Mouse (Mus musculus) lung, embryonic 14.5 days (tissue): ENCODE results near the gene Zcchc14. TPM values are rescaled to one million over a fixed set of nuclear protein-coding genes. Genes with fewer than 3 reads are reported as not detected.
A peak's percentile ranks its signal among the peaks of the same experiment; 100 is the strongest.

Experiments used
- ATAC-seq: fragments of 200-750 bp; cut with Nextera tagmentation; 2 replicates; pipeline ENCODE4 v1.8.0; 2017; ENCODE audit warnings: mild to moderate bottlenecking, moderate TSS enrichment, moderate library complexity; ENCODE audit not compliant: insufficient read depth
- DNase-seq: peaks from one replicate; pipeline ENCODE4 v3.0.0-alpha.2; 2015
- H3K27ac ChIP-seq: fragments of 300-500 bp; sonication (generic); 2 replicates; pipeline ENCODE4 v1.5.1; 2014; ENCODE audit warnings: low read depth, mild to moderate bottlenecking, moderate library complexity
- H3K27me3 ChIP-seq: fragments of 300-500 bp; sonication (generic); 2 replicates; pipeline ENCODE4 v1.6.1; 2014; ENCODE audit warnings: low read length, control low read depth; ENCODE audit not compliant: insufficient read depth
- H3K36me3 ChIP-seq: fragments of 300-500 bp; sonication (generic); 2 replicates; pipeline ENCODE4 v1.6.1; 2014; ENCODE audit warnings: control low read depth; ENCODE audit not compliant: insufficient read depth
- H3K4me1 ChIP-seq: fragments of 300-500 bp; sonication (generic); 2 replicates; pipeline ENCODE4 v1.6.1; 2014; ENCODE audit warnings: antibody characterized with exemption, control low read depth; ENCODE audit not compliant: insufficient read depth
- H3K4me2 ChIP-seq: fragments of 300-500 bp; sonication (generic); 2 replicates; pipeline ENCODE4 v1.6.1; 2014; ENCODE audit warnings: mild to moderate bottlenecking
- H3K4me3 ChIP-seq: fragments of 300-500 bp; sonication (generic); 2 replicates; pipeline ENCODE4 v1.5.1; 2014; ENCODE audit warnings: low read depth, low read length
- H3K9ac ChIP-seq: fragments of 300-500 bp; sonication (generic); 2 replicates; pipeline ENCODE4 v1.6.1; 2014
- H3K9me3 ChIP-seq: fragments of 300-500 bp; sonication (generic); 2 replicates; pipeline ENCODE4 v1.6.1; 2016; ENCODE audit warnings: low read depth, low read length, control low read depth
- CTCF ChIP-seq: IDR thresholded peaks from 2 replicates; pipeline ENCODE4 v1.5.1; 2016; ENCODE audit warnings: antibody characterized with exemption, low read depth
- WGBS: fragments of 180-500 bp; shearing (Covaris S2); extraction: QIAGEN DNeasy Blood & Tissue Kit; methylation state at CpG from one replicate; pipeline ENCODE4 v1.1.7; 2014; 5-methylcytosine and 5-hydroxymethylcytosine counted together
- polyA plus RNA-seq: library from polyadenylated mRNA; unstranded; fragments of >200 nt; fragmentation: Nextera tagmentation; extraction: Ambion mirVana; gene quantifications from 2 replicates; pipeline ENCODE4 v1.2.1, GENCODE M21; 2014

The Zcchc14 gene
- polyA plus RNA-seq, 1 experiment from 2014 or later: 25.0 TPM

DNA sequence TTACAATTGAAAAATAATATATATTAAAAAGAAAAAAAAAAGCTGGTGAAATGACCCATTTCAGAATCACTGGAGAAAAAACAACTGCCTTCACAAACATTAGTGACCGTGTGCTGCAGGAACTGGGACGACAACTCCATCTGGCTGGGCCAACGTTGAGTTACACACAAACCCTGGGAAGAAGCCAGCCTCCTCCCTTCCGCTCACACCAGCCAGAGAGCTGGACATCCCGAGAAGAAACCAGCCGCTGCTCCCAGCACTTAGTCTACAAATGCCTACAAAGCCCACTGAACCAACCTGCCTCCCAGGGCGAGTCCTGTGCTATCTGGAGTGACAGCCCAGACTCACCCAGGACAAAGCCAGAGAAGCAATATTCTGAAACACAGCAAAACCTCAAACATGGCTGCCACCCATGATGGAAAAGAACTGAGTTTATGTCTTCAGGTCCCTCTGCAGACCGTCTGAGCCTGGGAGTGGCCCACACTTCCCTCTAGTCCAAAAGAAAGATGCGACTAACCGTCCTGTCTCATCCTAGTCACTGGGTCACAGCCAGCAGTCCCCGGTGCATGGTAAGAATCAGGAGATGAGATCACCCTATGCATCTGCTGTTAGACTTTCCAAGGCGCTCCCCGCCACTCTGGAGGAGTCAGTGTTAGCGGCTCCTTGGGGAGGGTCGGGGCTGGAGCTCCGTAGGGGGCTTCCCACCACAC lies 90.9 kb downstream of the Zcchc14 start:
- Histone ChIP-seq H3K36me3 (peaks cover 25% of the 10 kb centered on the region; the same call in 1 of the 2 replicates), H3K27ac (no peak overlapping the region), H3K27me3 (no peaks in the 10 kb centered on the region), H3K4me2 (no peak overlapping the region), H3K4me1 (no peaks in the 10 kb centered on the region), H3K9ac (no peak overlapping the region), H3K9me3 (no peaks in the 10 kb centered on the region), H3K4me3 (no peak overlapping the region)
- ATAC-seq (no peak), DNase-seq (peak; percentile 35)
- no peak for TF ChIP-seq CTCF
- 70% methylated on average over 16 of the region's 16 CpGs for WGBS

DNA sequence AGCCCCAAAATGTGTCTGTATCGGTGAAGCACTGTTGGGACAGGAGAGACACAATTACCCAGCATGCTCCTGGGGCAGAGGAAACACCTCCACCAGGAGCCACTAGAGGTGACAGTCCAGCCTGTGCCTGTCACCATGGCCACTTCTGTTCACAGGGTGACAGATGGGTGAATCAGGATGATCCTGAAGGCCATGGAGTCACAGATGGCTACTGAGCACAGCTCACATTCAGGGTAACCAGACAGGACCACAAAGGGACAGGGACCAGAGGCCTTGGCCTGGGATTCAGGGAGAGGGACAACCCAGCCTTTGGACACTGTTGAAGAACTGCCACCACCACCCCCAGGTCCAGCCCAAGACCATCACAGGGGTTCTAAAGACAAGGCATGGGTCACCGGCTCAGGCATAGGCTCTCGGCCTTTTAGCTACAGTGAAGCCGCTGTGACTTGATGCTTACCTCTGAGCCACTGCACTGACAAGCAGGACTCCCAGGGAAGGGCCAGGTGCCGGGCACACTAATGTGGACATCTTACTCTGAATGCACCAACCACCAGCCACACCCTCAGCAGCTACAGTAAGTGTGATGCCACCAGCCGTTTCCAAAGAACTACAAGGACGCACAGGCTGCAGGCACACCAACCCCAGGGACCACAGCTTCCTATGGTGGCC lies 92.1 kb downstream of the Zcchc14 start:
- 90% methylated on average over 7 of the region's 7 CpGs for WGBS
- no peak for TF ChIP-seq CTCF
- no peak overlapping the region for H3K9ac ChIP-seq
- no peak overlapping the region for H3K27ac ChIP-seq
- no peaks in the 10 kb centered on the region for H3K27me3 ChIP-seq
- DNase-seq (no peak), ATAC-seq (no peak)
- H3K36me3 ChIP-seq: peaks cover 24% of the 10 kb centered on the region; the same call in 1 of the 2 replicates
- no peak overlapping the region for H3K4me3 ChIP-seq
- H3K4me2 ChIP-seq: no peak overlapping the region
- no peaks in the 10 kb centered on the region for H3K9me3 ChIP-seq
- no peaks in the 10 kb centered on the region for H3K4me1 ChIP-seq

DNA sequence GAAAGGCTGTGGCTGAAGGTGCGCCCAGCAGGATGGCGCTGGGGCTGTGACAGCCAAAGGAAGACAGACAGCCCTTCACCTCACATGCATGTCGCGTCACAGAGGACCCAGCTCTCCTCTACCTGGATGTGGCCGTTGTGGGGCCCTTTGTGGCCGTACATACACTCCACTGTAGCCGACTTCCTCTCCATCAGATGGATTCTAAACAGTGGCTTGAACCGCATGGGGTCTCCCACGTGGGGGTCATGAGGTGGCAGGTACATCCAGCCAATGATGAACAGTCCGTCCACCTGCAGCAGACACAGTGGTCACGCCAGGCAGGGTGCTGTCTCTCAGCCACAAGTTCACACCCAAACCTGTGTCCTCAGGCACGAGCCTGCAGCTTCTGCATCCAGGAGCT lies 92.9 kb downstream of the Zcchc14 start:
- no peaks in the 10 kb centered on the region for H3K4me1 ChIP-seq
- no peaks in the 10 kb centered on the region for H3K9me3 ChIP-seq
- H3K27me3 ChIP-seq: no peaks in the 10 kb centered on the region
- H3K4me2 ChIP-seq: no peak overlapping the region
- peaks cover 31% of the 10 kb centered on the region; the same call in 1 of the 2 replicates for H3K36me3 ChIP-seq
- H3K9ac ChIP-seq: no peak overlapping the region
- H3K4me3 ChIP-seq: no peak overlapping the region
- TF ChIP-seq CTCF: no peak
- no peak for DNase-seq
- 87% methylated on average over 12 of the region's 12 CpGs for WGBS
- H3K27ac ChIP-seq: no peak overlapping the region
- ATAC-seq: no peak

DNA sequence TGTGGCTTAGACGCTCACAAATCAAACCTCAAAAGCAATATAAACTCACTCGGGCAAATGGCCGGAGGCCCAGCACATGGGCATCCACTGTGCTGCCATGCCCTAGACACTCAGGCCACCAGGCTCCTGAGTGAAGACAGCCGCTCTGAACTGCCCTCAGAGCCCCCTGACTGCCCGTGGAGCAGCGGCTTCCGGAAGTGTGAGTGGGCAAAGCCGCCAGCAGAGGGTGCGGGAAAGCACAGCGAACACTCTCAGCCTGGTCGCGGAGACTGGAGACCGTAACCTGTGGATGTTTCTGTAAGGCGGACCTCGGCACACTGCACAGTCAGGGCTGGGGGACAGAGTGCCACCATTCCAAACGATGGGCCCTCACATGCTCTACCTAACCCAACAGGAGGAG lies 94.2 kb downstream of the Zcchc14 start:
- Histone ChIP-seq H3K4me3 (no peak overlapping the region), H3K36me3 (peaks cover 44% of the 10 kb centered on the region), H3K9ac (no peak overlapping the region), H3K4me2 (no peak overlapping the region), H3K9me3 (no peaks in the 10 kb centered on the region), H3K27me3 (no peaks in the 10 kb centered on the region), H3K4me1 (no peaks in the 10 kb centered on the region), H3K27ac (no peak overlapping the region)
- TF ChIP-seq CTCF: no peak
- no peak for ATAC-seq
- no peak for DNase-seq
- WGBS: 84% methylated on average over 16 of the region's 16 CpGs

DNA sequence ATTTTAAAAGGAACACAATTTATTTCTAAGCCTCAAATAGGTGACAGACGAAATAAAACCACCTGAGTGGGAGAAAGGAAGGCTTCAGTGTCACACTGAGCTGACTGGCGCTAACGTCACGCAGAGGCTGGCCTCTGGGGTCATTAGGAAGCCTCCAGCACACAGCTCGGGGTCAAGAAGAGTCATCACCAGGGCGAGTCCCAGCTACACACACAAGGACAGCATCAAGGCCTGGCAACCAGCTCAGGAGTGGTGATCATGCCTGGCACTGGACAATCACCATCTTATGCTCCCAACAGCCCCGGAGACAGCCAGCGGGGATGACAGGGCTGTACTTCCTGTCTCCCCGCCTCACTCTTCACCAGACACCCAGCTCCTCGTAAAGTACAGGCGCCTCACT lies 95.0 kb downstream of the Zcchc14 start:
- ATAC-seq (no peak), DNase-seq (no peak)
- H3K4me2 ChIP-seq: no peak overlapping the region
- 78% methylated on average over 11 of the region's 11 CpGs for WGBS
- no peaks in the 10 kb centered on the region for H3K9me3 ChIP-seq
- TF ChIP-seq CTCF: no peak
- no peak overlapping the region for H3K9ac ChIP-seq
- H3K27me3 ChIP-seq: no peaks in the 10 kb centered on the region
- H3K27ac ChIP-seq: no peak overlapping the region
- peaks cover 52% of the 10 kb centered on the region for H3K36me3 ChIP-seq
- no peak overlapping the region for H3K4me3 ChIP-seq
- H3K4me1 ChIP-seq: no peaks in the 10 kb centered on the region

DNA sequence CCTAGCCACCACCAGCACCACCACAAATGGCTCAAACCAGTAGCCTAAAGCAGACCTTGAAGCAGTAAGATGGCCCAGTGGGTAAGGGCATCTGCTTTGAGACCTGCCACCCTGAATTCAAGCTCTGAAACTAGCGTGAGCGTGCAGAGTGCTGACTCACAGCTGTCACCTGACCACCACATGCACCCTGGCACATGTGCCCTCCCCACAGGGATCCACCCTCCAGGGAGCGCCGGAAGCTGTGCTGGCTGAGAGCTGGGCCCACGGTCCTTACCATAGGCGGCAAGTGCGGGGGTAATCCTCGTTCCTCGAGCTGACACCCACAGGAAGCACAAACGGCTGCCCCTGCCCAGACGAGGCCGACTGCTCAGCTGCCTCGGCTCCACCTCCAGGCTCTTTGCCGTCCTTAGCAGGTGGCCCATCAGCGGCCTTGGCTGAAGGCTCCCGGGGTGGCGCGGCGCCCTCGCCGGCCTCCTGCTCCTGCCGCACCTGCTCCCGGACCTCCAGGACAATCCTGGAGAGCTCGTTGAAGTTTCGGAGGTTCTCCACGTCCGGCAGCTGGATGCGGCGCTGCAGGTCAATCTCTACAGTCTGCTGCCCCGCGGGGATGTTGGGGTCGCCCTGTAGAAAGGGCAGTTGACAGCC lies 98.7 kb downstream of the Zcchc14 start:
- WGBS: 92% methylated on average over 32 of the region's 32 CpGs
- no peaks in the 10 kb centered on the region for H3K4me1 ChIP-seq
- H3K4me3 ChIP-seq: no peak overlapping the region
- ATAC-seq: no peak
- no peaks in the 10 kb centered on the region for H3K27me3 ChIP-seq
- H3K27ac ChIP-seq: no peak overlapping the region
- no peak for DNase-seq
- H3K36me3 ChIP-seq: peaks cover 72% of the 10 kb centered on the region
- H3K4me2 ChIP-seq: no peak overlapping the region
- no peak overlapping the region for H3K9ac ChIP-seq
- no peaks in the 10 kb centered on the region for H3K9me3 ChIP-seq
- TF ChIP-seq CTCF: no peak

DNA sequence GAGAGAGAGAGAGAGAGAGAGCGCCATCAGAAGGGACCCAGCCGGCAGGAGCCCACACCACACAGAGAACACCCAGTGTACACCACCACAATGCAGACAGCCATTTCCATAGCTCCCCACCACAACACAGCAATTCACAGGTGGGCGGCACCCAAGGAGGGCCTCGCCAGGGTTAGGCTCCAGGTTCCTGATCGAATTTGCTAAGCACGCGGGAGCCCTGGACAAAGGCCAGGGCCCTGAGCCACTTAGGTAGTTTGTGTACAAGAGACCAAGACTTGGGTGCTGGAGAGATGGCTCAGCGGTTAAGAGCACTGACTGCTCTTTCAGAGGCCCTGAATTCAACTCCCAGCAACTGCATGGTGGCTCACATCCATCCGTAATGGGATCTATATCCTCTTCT lies 100.2 kb downstream of the Zcchc14 start:
- Histone ChIP-seq H3K4me2 (no peak overlapping the region), H3K27me3 (no peaks in the 10 kb centered on the region), H3K27ac (no peak overlapping the region), H3K9ac (no peak overlapping the region), H3K9me3 (no peaks in the 10 kb centered on the region), H3K36me3 (peaks cover 67% of the 10 kb centered on the region), H3K4me1 (no peaks in the 10 kb centered on the region), H3K4me3 (no peak overlapping the region)
- DNase-seq (no peak), ATAC-seq (no peak)
- WGBS: 82% methylated on average over 9 of the region's 9 CpGs
- no peak for TF ChIP-seq CTCF
